Mouse (Mus musculus): ENCODE measurements around the gene Tle1. TPM values are rescaled to one million over a fixed set of nuclear protein-coding genes. Genes with fewer than 3 reads are reported as not detected.
A peak's percentile ranks its signal among the peaks of the same experiment; 100 is the strongest.

Gene Tle1
- polyA plus RNA-seq, 1 experiment from 2014 or later: 29.8 TPM

DNA sequence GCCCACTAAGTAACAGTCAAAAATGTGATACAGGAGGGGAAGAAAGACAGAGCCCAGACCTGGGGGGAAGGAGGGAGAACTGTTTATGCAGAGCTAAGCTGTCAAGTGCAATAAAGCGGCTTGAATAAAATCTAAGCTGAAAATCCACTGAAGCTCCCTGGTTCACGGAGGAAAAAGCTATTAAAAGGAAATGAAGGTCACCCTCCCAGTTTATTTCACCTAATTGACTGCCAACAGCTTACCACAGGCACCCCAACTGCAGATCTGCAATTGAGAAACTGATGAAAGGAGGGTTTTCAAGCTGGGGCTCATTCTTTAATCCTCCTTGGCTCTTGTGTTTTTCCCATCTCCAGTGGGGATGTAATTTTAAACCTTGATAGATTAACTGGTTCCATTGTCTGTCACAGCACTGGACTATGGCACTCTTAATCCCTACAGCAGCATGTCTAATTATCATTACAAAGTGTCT, 32.9 kb downstream of the Tle1 start:
- peaks cover 7% of the 10 kb centered on the region; the same call in 1 of the 2 replicates for H3K4me1 ChIP-seq (ENCODE audit: control insufficient read depth, insufficient read depth, low read length)
- no peaks in the 10 kb centered on the region for H3K36me3 ChIP-seq (ENCODE audit: control insufficient read depth, insufficient read depth, low read length)
- 12% methylated on average over 2 of the region's 2 CpGs for WGBS
- 0 out of 2 replicates have a peak overlapping the region, but pooled peaks have one; percentile 4 for H3K4me2 ChIP-seq (ENCODE audit: low read depth, low read length)
- H3K4me3 ChIP-seq (ENCODE audit: low read depth, low read length): no peak overlapping the region
- ATAC-seq (ENCODE audit: low read depth): peak; percentile 74
- no peaks in the 10 kb centered on the region for H3K27me3 ChIP-seq (ENCODE audit: control insufficient read depth, insufficient read depth, low read length)
- no peak overlapping the region for H3K9ac ChIP-seq (replicated peaks; ENCODE audit: low read depth, low read length)
- H3K27ac ChIP-seq (ENCODE audit: low read depth, low read length): peak overlapping the region; percentile 40; the same call in 1 of the 2 replicates
- no peaks in the 10 kb centered on the region for H3K9me3 ChIP-seq (ENCODE audit: control insufficient read depth, low read length)

- WGBS: 43% methylated on average over 3 of the region's 3 CpGs
- Histone ChIP-seq H3K36me3 (ENCODE audit: control insufficient read depth, insufficient read depth, low read length) (no peaks in the 10 kb centered on the region), H3K9ac (replicated peaks; ENCODE audit: low read depth, low read length) (no peak overlapping the region), H3K27me3 (ENCODE audit: control insufficient read depth, insufficient read depth, low read length) (no peaks in the 10 kb centered on the region), H3K4me2 (ENCODE audit: low read depth, low read length) (no peak overlapping the region), H3K9me3 (ENCODE audit: control insufficient read depth, low read length) (no peaks in the 10 kb centered on the region), H3K27ac (ENCODE audit: low read depth, low read length) (no peak overlapping the region), H3K4me3 (ENCODE audit: low read depth, low read length) (no peak overlapping the region), H3K4me1 (ENCODE audit: control insufficient read depth, insufficient read depth, low read length) (peaks cover 7% of the 10 kb centered on the region; the same call in 1 of the 2 replicates)
- no peak for ATAC-seq (ENCODE audit: low read depth)
These were observed 33.5 kb downstream of the Tle1 start for GRCm38 (mm10) chr4:72167171-72167570.

DNA sequence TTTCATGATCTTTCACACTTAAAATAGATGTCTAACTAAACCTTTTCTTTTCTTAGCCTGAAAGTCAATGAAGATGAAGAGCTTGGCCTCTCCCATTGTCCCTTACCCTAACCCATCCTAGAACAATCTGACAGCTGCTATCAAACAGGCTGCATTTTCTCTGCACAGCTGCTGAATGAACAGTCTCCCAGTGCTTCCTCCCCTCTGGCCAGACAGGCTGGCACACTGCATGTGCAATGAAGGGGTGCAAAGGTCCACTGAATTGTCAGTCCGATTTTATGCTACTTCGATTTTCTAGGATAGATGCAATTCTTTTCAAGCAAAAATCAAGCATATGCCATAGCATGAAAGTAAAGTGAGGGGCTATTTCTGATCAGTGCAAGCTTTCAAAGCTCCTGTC, 34.2 kb downstream of the Tle1 start:
- H3K4me1 ChIP-seq (ENCODE audit: control insufficient read depth, insufficient read depth, low read length): peaks cover 7% of the 10 kb centered on the region; the same call in 1 of the 2 replicates
- 24% methylated on average over 2 of the region's 2 CpGs for WGBS
- ATAC-seq (ENCODE audit: low read depth): no peak; the same call in 1 of the 2 replicates
- no peak overlapping the region for H3K4me3 ChIP-seq (ENCODE audit: low read depth, low read length)
- H3K9me3 ChIP-seq (ENCODE audit: control insufficient read depth, low read length): no peaks in the 10 kb centered on the region
- H3K4me2 ChIP-seq (ENCODE audit: low read depth, low read length): no peak overlapping the region
- H3K27me3 ChIP-seq (ENCODE audit: control insufficient read depth, insufficient read depth, low read length): no peaks in the 10 kb centered on the region
- no peak overlapping the region for H3K27ac ChIP-seq (ENCODE audit: low read depth, low read length)
- H3K9ac ChIP-seq (replicated peaks; ENCODE audit: low read depth, low read length): no peak overlapping the region
- no peaks in the 10 kb centered on the region for H3K36me3 ChIP-seq (ENCODE audit: control insufficient read depth, insufficient read depth, low read length)

DNA sequence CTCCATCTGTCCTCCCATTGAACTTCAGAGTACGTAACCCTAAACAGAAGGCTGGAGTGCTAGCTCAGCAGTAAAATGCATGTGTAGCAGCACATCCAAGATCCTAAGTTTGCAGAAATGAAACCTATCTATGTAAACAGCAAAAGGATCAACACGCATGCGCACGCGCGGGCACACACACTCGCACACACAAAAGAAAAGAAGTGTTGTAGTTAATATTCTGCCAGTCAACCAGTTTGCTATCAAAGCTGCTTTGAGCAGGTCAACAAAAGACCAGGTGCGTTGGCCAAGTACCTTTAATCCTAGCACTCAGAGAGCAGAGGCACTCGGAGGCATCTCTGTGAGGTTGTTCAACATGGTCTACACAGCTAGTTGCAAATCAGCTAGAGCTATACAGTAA, 35.0 kb downstream of the Tle1 start:
- Histone ChIP-seq H3K36me3 (ENCODE audit: control insufficient read depth, insufficient read depth, low read length) (no peaks in the 10 kb centered on the region), H3K27me3 (ENCODE audit: control insufficient read depth, insufficient read depth, low read length) (no peaks in the 10 kb centered on the region), H3K9ac (replicated peaks; ENCODE audit: low read depth, low read length) (no peak overlapping the region), H3K4me3 (ENCODE audit: low read depth, low read length) (no peak overlapping the region), H3K4me2 (ENCODE audit: low read depth, low read length) (no peak overlapping the region), H3K9me3 (ENCODE audit: control insufficient read depth, low read length) (no peaks in the 10 kb centered on the region), H3K4me1 (ENCODE audit: control insufficient read depth, insufficient read depth, low read length) (peaks cover 7% of the 10 kb centered on the region; the same call in 1 of the 2 replicates), H3K27ac (ENCODE audit: low read depth, low read length) (no peak overlapping the region)
- WGBS: 97% methylated on average over 9 of the region's 9 CpGs
- ATAC-seq (ENCODE audit: low read depth): no peak

- Histone ChIP-seq H3K27ac (ENCODE audit: low read depth, low read length) (no peak overlapping the region), H3K4me1 (ENCODE audit: control insufficient read depth, insufficient read depth, low read length) (peaks cover 2% of the 10 kb centered on the region; the same call in 1 of the 2 replicates), H3K9ac (replicated peaks; ENCODE audit: low read depth, low read length) (no peak overlapping the region), H3K27me3 (ENCODE audit: control insufficient read depth, insufficient read depth, low read length) (no peaks in the 10 kb centered on the region), H3K4me2 (ENCODE audit: low read depth, low read length) (no peak overlapping the region), H3K9me3 (ENCODE audit: control insufficient read depth, low read length) (no peaks in the 10 kb centered on the region), H3K36me3 (ENCODE audit: control insufficient read depth, insufficient read depth, low read length) (no peaks in the 10 kb centered on the region), H3K4me3 (ENCODE audit: low read depth, low read length) (no peak overlapping the region)
- no peak for ATAC-seq (ENCODE audit: low read depth)
- WGBS: 97% methylated on average over 4 of the region's 4 CpGs
These were observed 38.1 kb downstream of the Tle1 start for GRCm38 (mm10) chr4:72162445-72163218.

DNA sequence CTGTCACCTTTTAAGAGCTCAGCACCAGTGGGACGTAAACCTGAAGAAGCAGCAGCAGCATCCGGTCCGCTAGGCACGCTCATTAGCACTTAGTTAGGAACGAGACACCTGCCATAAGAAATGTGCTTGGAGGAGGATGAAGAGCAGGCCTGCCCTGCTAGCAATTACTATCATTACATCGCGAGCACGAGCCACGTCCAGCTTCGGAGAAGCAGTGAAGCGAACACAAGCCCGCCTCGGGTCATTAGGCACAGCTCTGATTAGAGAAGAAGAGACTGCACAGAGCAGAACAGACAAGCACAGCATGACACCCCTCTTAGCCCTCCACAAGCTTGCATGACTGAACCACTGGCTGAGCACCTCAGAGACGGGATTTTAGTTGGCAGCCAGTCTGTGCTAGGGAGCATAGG, 40.6 kb downstream of the Tle1 start:
- ATAC-seq (ENCODE audit: low read depth): peak; percentile 91
- Histone ChIP-seq H3K4me2 (ENCODE audit: low read depth, low read length) (no peak overlapping the region), H3K9ac (replicated peaks; ENCODE audit: low read depth, low read length) (no peak overlapping the region), H3K27me3 (ENCODE audit: control insufficient read depth, insufficient read depth, low read length) (no peaks in the 10 kb centered on the region), H3K9me3 (ENCODE audit: control insufficient read depth, low read length) (no peaks in the 10 kb centered on the region), H3K4me1 (ENCODE audit: control insufficient read depth, insufficient read depth, low read length) (no peaks in the 10 kb centered on the region), H3K36me3 (ENCODE audit: control insufficient read depth, insufficient read depth, low read length) (no peaks in the 10 kb centered on the region), H3K4me3 (ENCODE audit: low read depth, low read length) (no peak overlapping the region), H3K27ac (ENCODE audit: low read depth, low read length) (no peak overlapping the region)
- WGBS: 14% methylated on average over 14 of the region's 14 CpGs

- peak; percentile 47 for ATAC-seq (ENCODE audit: low read depth)
- Histone ChIP-seq H3K9me3 (ENCODE audit: control insufficient read depth, low read length) (no peaks in the 10 kb centered on the region), H3K4me3 (ENCODE audit: low read depth, low read length) (no peak overlapping the region), H3K27me3 (ENCODE audit: control insufficient read depth, insufficient read depth, low read length) (no peaks in the 10 kb centered on the region), H3K36me3 (ENCODE audit: control insufficient read depth, insufficient read depth, low read length) (no peaks in the 10 kb centered on the region), H3K4me2 (ENCODE audit: low read depth, low read length) (no peak overlapping the region), H3K27ac (ENCODE audit: low read depth, low read length) (no peak overlapping the region), H3K4me1 (ENCODE audit: control insufficient read depth, insufficient read depth, low read length) (no peaks in the 10 kb centered on the region), H3K9ac (replicated peaks; ENCODE audit: low read depth, low read length) (no peak overlapping the region)
- 37% methylated on average over 10 of the region's 10 CpGs for WGBS
These were observed 42.8 kb downstream of the Tle1 start for GRCm38 (mm10) chr4:72157931-72158371.

- H3K4me2 ChIP-seq (ENCODE audit: low read depth, low read length): no peak overlapping the region
- 44% methylated on average over 4 of the region's 4 CpGs for WGBS
- ATAC-seq (ENCODE audit: low read depth): no peak
- no peak overlapping the region for H3K9ac ChIP-seq (replicated peaks; ENCODE audit: low read depth, low read length)
- no peak overlapping the region for H3K4me3 ChIP-seq (ENCODE audit: low read depth, low read length)
- no peaks in the 10 kb centered on the region for H3K36me3 ChIP-seq (ENCODE audit: control insufficient read depth, insufficient read depth, low read length)
- no peaks in the 10 kb centered on the region for H3K27me3 ChIP-seq (ENCODE audit: control insufficient read depth, insufficient read depth, low read length)
- no peak overlapping the region for H3K27ac ChIP-seq (ENCODE audit: low read depth, low read length)
- 0 out of 2 replicates have a peak, but pooled peaks cover 2% of the 10 kb centered on the region for H3K4me1 ChIP-seq (ENCODE audit: control insufficient read depth, insufficient read depth, low read length)
- no peaks in the 10 kb centered on the region for H3K9me3 ChIP-seq (ENCODE audit: control insufficient read depth, low read length)
These were observed 50.1 kb downstream of the Tle1 start for GRCm38 (mm10) chr4:72150460-72151131.

DNA sequence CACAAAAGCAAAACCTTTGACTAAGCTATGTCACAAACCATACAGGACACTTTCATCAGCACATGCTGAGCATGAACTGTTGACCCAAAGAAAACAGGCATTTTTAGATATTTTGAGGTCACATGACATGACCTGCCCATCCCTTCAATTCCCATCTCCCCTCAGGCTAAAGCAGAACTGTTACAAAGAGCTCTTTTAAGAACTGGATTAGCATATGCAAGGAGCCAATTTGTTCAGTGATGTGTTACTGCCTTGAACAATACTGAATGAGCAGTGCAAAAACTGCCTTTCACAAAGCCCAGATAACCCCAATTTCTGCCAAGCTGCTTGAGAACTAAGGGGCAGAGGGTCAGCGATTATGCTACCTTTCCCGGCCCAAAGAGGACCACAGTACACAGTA, 54.7 kb downstream of the Tle1 start:
- Histone ChIP-seq H3K27me3 (ENCODE audit: control insufficient read depth, insufficient read depth, low read length) (no peaks in the 10 kb centered on the region), H3K36me3 (ENCODE audit: control insufficient read depth, insufficient read depth, low read length) (0 out of 2 replicates have a peak, but pooled peaks cover 1% of the 10 kb centered on the region), H3K9me3 (ENCODE audit: control insufficient read depth, low read length) (no peaks in the 10 kb centered on the region), H3K4me2 (ENCODE audit: low read depth, low read length) (no peak overlapping the region), H3K4me1 (ENCODE audit: control insufficient read depth, insufficient read depth, low read length) (0 out of 2 replicates have a peak, but pooled peaks cover 2% of the 10 kb centered on the region), H3K4me3 (ENCODE audit: low read depth, low read length) (no peak overlapping the region), H3K27ac (ENCODE audit: low read depth, low read length) (no peak overlapping the region), H3K9ac (replicated peaks; ENCODE audit: low read depth, low read length) (no peak overlapping the region)
- ATAC-seq (ENCODE audit: low read depth): peak; percentile 68
- 13% methylated on average over 2 of the region's 2 CpGs for WGBS

All from neural tube, embryonic 14.5 days (tissue).